8 mouse cellular contexts compared by ENCODE assay signal in genomic region chr16:30008451-30009357, GRCm38 (mm10). TPM values are rescaled to one million over a fixed set of nuclear protein-coding genes. Genes with fewer than 3 reads are reported as not detected.
A peak's percentile ranks its signal among the peaks of the same experiment; 100 is the strongest.
DNase-seq lines count a peak whose midpoint lies in the region; ATAC-seq and TF ChIP-seq lines count a peak whose summit lies in the region.

No protein-coding gene starts in this region.

- H3K4me1 ChIP-seq in hindbrain, postnatal 0 days (ENCODE audit: insufficient read depth, low read length), result peaks cover 7% of the 10 kb centered on the region; the same call in 1 of the 2 replicates

- H3K27ac ChIP-seq in hindbrain, postnatal 0 days, result peak overlapping the region; percentile 62; the same call in 1 of the 2 replicates

- H3K4me3 ChIP-seq in hindbrain, postnatal 0 days (ENCODE audit: low read length), result peak overlapping the region; percentile 52

- peak; percentile 46 for TF ChIP-seq CTCF in hindbrain, postnatal 0 days (IDR thresholded peaks at IDR 0.05; ENCODE audit: low read depth)

- peak overlapping the region; percentile 96 for H3K4me2 ChIP-seq in hindbrain, postnatal 0 days (ENCODE audit: low read depth, low read length)

- intact Hi-C loops in left cerebral cortex, postnatal 10 days (cut with DNase I), result loop anchor here (2.0 kb wide), 1 partner anchor 54 kb away; no protein-coding TSS in a partner anchor

- peak; percentile 93 for ATAC-seq in hindbrain, postnatal 0 days
- ATAC-seq in megakaryocyte-erythroid progenitor cell, adult 5-6 weeks (replicated peaks; ENCODE audit: low FRiP score, low TSS enrichment, poor library complexity, severe bottlenecking), result peak; percentile 72
- no peak for ATAC-seq in activated CD4-positive, CD25-positive, alpha-beta regulatory T cell, adult 4 months

- DNase-seq in R1 (ENCODE audit: low read depth, low spot score), result peak; percentile 84
- peak; percentile 65 to 84 for DNase-seq in cerebellum, postnatal 4 days (ENCODE audit: low spot score in 2 of 2)
- peak; percentile 87 to 94 for DNase-seq in gastrocnemius, adult 8-10 months (ENCODE audit: low spot score in 2 of 2)
- DNase-seq in hindbrain, postnatal 0 days (ENCODE audit: low spot score), result peak; percentile 90
- DNase-seq in left cerebral cortex, postnatal 10 days (ENCODE audit: extremely low spot score in 1 of 2, low spot score in 2 of 2), result peak; percentile 76 to 95
- DNase-seq in right cerebral cortex, postnatal 4 days, result peak; percentile 88

- 2% methylated on average over 57 of the region's 62 CpGs for WGBS in hindbrain, postnatal 0 days

- no peaks in the 10 kb centered on the region for H3K36me3 ChIP-seq in hindbrain, postnatal 0 days (ENCODE audit: insufficient read depth, low read length)

- no peaks in the 10 kb centered on the region for H3K9me3 ChIP-seq in hindbrain, postnatal 0 days (ENCODE audit: low read length)

- peak overlapping the region; percentile 58 for H3K9ac ChIP-seq in hindbrain, postnatal 0 days (replicated peaks; ENCODE audit: low read length)

- no peaks in the 10 kb centered on the region for H3K27me3 ChIP-seq in hindbrain, postnatal 0 days (ENCODE audit: insufficient read depth, low read length)

RNA-seq across cellular contexts. Expression of gene Hes1, which starts 55.5 kb away (rescaled TPM):
- total RNA-seq in gastrocnemius, adult 8-10 months (2022), result 10 to 100 TPM in 2 of 4 experiments, 1 to 10 TPM in 2; 8.9 to 13.4 (median 9.9) TPM
- total RNA-seq in hindbrain, postnatal 0 days (2014; rRNA removed), result 9.2 and 19.8 TPM in 2 replicates
- polyA plus RNA-seq in hindbrain, postnatal 0 days (2015; fragmentation: Nextera tagmentation; extraction: Ambion mirVana), result 10.6 and 12.5 TPM in 2 replicates
- 10 to 100 TPM; 16.5 to 18.3 TPM for total RNA-seq in left cerebral cortex, postnatal 10 days (2021)
- total RNA-seq in megakaryocyte-erythroid progenitor cell, adult 5-6 weeks (2014; fragmentation: Nextera tagmentation), result 1.5 and 6.9 TPM in 2 replicates
- total RNA-seq in megakaryocyte-erythroid progenitor cell, adult 5-6 weeks (2017), result 2.9 and 5.1 TPM in 2 replicates
- not detected for polyA plus RNA-seq in activated CD4-positive, CD25-positive, alpha-beta regulatory T cell, adult 4 months (2017; shearing (Covaris generic))
